Mouse (Mus musculus) spleen, adult 2 months (tissue): ENCODE measurements around the gene Dnase1l1.

Experiments
- CTCF ChIP-seq: fragments of 200-500 bp; IDR thresholded peaks from 2 replicates; pipeline ENCODE4 v1.5.1; 2011; ENCODE audit warnings: mild to moderate bottlenecking, inconsistent platforms; ENCODE audit not compliant: insufficient read depth, insufficient read length, insufficient replicate concordance; ENCODE audit errors: extremely low read depth
- POLR2A ChIP-seq: fragments of 200-500 bp; IDR thresholded peaks from 2 replicates; pipeline ENCODE4 v1.6.1; 2011; ENCODE audit warnings: low read depth, low read length, inconsistent platforms

DNA sequence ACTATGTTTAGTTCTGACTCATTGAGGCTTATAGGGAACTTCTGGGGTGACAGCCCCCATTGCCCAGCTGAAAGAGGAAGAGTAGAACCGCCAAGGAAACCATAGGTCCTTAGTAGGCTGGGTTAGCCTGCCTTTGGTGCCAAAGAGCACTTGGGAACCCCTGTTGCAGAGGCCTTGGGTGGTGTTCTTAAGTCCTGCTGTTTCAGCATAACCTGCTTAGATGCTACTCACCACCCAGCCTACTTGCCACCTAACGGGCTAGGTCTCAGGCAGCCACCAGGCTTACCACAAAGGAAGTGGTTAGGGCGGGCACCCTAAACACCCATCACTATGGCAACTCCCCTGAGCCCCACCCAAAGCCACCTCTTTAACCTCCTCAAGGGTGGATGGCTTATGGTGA, 38.3 kb downstream of the Dnase1l1 start:
- TF ChIP-seq CTCF (no peak), POLR2A (no peak)
